Mouse (Mus musculus) stomach, postnatal 0 days (tissue): Measurements from ENCODE around the gene Cptp. TPM values are rescaled to one million over a fixed set of nuclear protein-coding genes. Genes with fewer than 3 reads are reported as not detected.

Source experiments
- ATAC-seq: fragments of 200-750 bp; cut with Nextera tagmentation; 2 replicates; pipeline ENCODE4 v1.8.0; 2017; ENCODE audit not compliant: low FRiP score, low TSS enrichment
- DNase-seq: peaks from one replicate; pipeline ENCODE4 v3.0.0-alpha.2; 2016; ENCODE audit warnings: low spot score
- H3K27ac ChIP-seq: fragments of 300-500 bp; sonication (generic); replicated peaks from 2 replicates; pipeline ENCODE4 v1.5.1; 2014; ENCODE audit warnings: mild to moderate bottlenecking, control low read depth
- H3K27me3 ChIP-seq: fragments of 300-500 bp; sonication (generic); 2 replicates; pipeline ENCODE4 v1.6.1; 2014; ENCODE audit warnings: low read length; ENCODE audit not compliant: control insufficient read depth, insufficient read depth
- H3K36me3 ChIP-seq: fragments of 300-500 bp; sonication (generic); 2 replicates; pipeline ENCODE4 v1.6.1; 2014; ENCODE audit warnings: low read length, mixed read lengths; ENCODE audit not compliant: control insufficient read depth, insufficient read depth
- H3K4me1 ChIP-seq: fragments of 300-500 bp; sonication (generic); replicated peaks from 2 replicates; pipeline ENCODE4 v1.6.1; 2014; ENCODE audit warnings: antibody characterized with exemption; ENCODE audit not compliant: control insufficient read depth, insufficient read depth
- H3K4me2 ChIP-seq: fragments of 300-500 bp; sonication (generic); replicated peaks from 2 replicates; pipeline ENCODE4 v1.6.1; 2014; ENCODE audit warnings: low read depth, mild to moderate bottlenecking, control low read depth, moderate library complexity
- H3K4me3 ChIP-seq: fragments of 300-500 bp; sonication (generic); 2 replicates; pipeline ENCODE4 v1.5.1; 2014; ENCODE audit warnings: low read depth, low read length, control low read depth
- H3K9ac ChIP-seq: fragments of 300-500 bp; sonication (generic); 2 replicates; pipeline ENCODE4 v1.6.1; 2014; ENCODE audit warnings: mild to moderate bottlenecking, low read length, control low read depth, mixed read lengths
- H3K9me3 ChIP-seq: fragments of 300-500 bp; sonication (generic); 2 replicates; pipeline ENCODE4 v1.6.1; 2016; ENCODE audit warnings: low read length; ENCODE audit not compliant: control insufficient read depth
- CTCF ChIP-seq: IDR thresholded peaks from 2 replicates; pipeline ENCODE4 v1.5.1; 2016; ENCODE audit warnings: antibody characterized with exemption, low read depth, mild to moderate bottlenecking, moderate library complexity
- EP300 ChIP-seq: optimal IDR thresholded peaks from 2 replicates; pipeline ENCODE3; 2016; ENCODE audit warnings: antibody characterized with exemption
- WGBS: fragments of 180-500 bp; shearing (Covaris S2); extraction: QIAGEN DNeasy Blood & Tissue Kit; methylation state at CpG from one replicate; pipeline ENCODE4 v1.1.7; 2014; 5-methylcytosine and 5-hydroxymethylcytosine counted together
- polyA plus RNA-seq: library from polyadenylated mRNA; unstranded; fragments of >200 nt; fragmentation: Nextera tagmentation; extraction: Ambion mirVana; gene quantifications from 2 replicates; pipeline ENCODE4 v1.2.1, GENCODE M21; 2015

The Cptp gene
- polyA plus RNA-seq, 1 experiment from 2014 or later, result 25.0 TPM

GRCm38 (mm10) chr4:155856881-155857280 is 12.4 kb downstream of the Cptp start:
- Histone ChIP-seq H3K4me1 (no peaks in the 10 kb centered on the region), H3K4me3 (no peak overlapping the region), H3K27ac (no peak overlapping the region), H3K36me3 (peaks cover 22% of the 10 kb centered on the region), H3K4me2 (no peak overlapping the region), H3K27me3 (no peaks in the 10 kb centered on the region), H3K9me3 (no peaks in the 10 kb centered on the region), H3K9ac (no peak overlapping the region)
- no peak for ATAC-seq
- TF ChIP-seq CTCF (no peak), EP300 (no peak)
- DNase-seq, result no peak
- 85% methylated on average over 3 of the region's 3 CpGs for WGBS

- H3K27me3 ChIP-seq, result no peaks in the 10 kb centered on the region
- no peak for DNase-seq
- no peak for ATAC-seq
- no peak overlapping the region for H3K27ac ChIP-seq
- H3K4me2 ChIP-seq, result no peak overlapping the region
- H3K9ac ChIP-seq, result no peak overlapping the region
- WGBS, result 88% methylated on average over 12 of the region's 12 CpGs
- peaks cover 22% of the 10 kb centered on the region for H3K36me3 ChIP-seq
- no peaks in the 10 kb centered on the region for H3K4me1 ChIP-seq
- H3K9me3 ChIP-seq, result no peaks in the 10 kb centered on the region
- TF ChIP-seq CTCF (no peak), EP300 (no peak)
- H3K4me3 ChIP-seq, result no peak overlapping the region
Observed at GRCm38 (mm10) chr4:155856071-155856470, 13.2 kb downstream of the Cptp start.

- Histone ChIP-seq H3K9me3 (no peaks in the 10 kb centered on the region), H3K27me3 (no peaks in the 10 kb centered on the region), H3K27ac (no peak overlapping the region), H3K4me3 (no peak overlapping the region), H3K4me1 (no peaks in the 10 kb centered on the region), H3K9ac (no peak overlapping the region), H3K36me3 (peaks cover 22% of the 10 kb centered on the region), H3K4me2 (no peak overlapping the region)
- WGBS, result 94% methylated on average over 12 of the region's 12 CpGs
- no peak for ATAC-seq
- DNase-seq, result no peak
- no peak for TF ChIP-seq CTCF
- no peak for TF ChIP-seq EP300
Observed at GRCm38 (mm10) chr4:155854991-155855390, 14.2 kb downstream of the Cptp start.

GRCm38 (mm10) chr4:155853421-155853820 is 15.8 kb downstream of the Cptp start:
- no peaks in the 10 kb centered on the region for H3K9me3 ChIP-seq
- H3K36me3 ChIP-seq, result peaks cover 15% of the 10 kb centered on the region
- peaks cover 4% of the 10 kb centered on the region for H3K4me1 ChIP-seq
- H3K27ac ChIP-seq, result no peak overlapping the region
- WGBS, result 86% methylated on average over 9 of the region's 9 CpGs
- H3K27me3 ChIP-seq, result no peaks in the 10 kb centered on the region
- no peak overlapping the region for H3K4me2 ChIP-seq
- DNase-seq (no peak), ATAC-seq (no peak)
- H3K9ac ChIP-seq, result no peak overlapping the region
- H3K4me3 ChIP-seq, result no peak overlapping the region
- TF ChIP-seq EP300 (no peak), CTCF (no peak)

GRCm38 (mm10) chr4:155851951-155852411 is 17.3 kb downstream of the Cptp start:
- Histone ChIP-seq H3K9me3 (no peaks in the 10 kb centered on the region), H3K27ac (0 out of 2 replicates have a peak overlapping the region, but pooled peaks have one; percentile 18), H3K4me1 (peaks cover 6% of the 10 kb centered on the region), H3K27me3 (no peaks in the 10 kb centered on the region), H3K4me3 (no peak overlapping the region), H3K9ac (peak overlapping the region; percentile 18; the same call in 1 of the 2 replicates), H3K4me2 (no peak overlapping the region), H3K36me3 (peaks cover 12% of the 10 kb centered on the region)
- ATAC-seq, result no peak
- 66% methylated on average over 2 of the region's 2 CpGs for WGBS
- TF ChIP-seq CTCF (no peak), EP300 (no peak)
- DNase-seq, result peak; percentile 41

GRCm38 (mm10) chr4:155851368-155851767 is 17.9 kb downstream of the Cptp start:
- Histone ChIP-seq H3K9me3 (no peaks in the 10 kb centered on the region), H3K27ac (no peak overlapping the region), H3K4me2 (no peak overlapping the region), H3K4me3 (no peak overlapping the region), H3K4me1 (peaks cover 8% of the 10 kb centered on the region), H3K9ac (no peak overlapping the region; the same call in 1 of the 2 replicates), H3K27me3 (no peaks in the 10 kb centered on the region), H3K36me3 (peaks cover 12% of the 10 kb centered on the region)
- ATAC-seq (no peak), DNase-seq (no peak)
- 79% methylated on average over 3 of the region's 3 CpGs for WGBS
- TF ChIP-seq CTCF, result no peak
- no peak for TF ChIP-seq EP300
